ENCODE assay signal across 31 mouse cellular contexts in genomic region chr9:61954707-61955106, GRCm38 (mm10). TPM values are rescaled to one million over a fixed set of nuclear protein-coding genes. Genes with fewer than 3 reads are reported as not detected.
DNase-seq lines count a peak whose midpoint lies in the region; ATAC-seq and TF ChIP-seq lines count a peak whose summit lies in the region.
"Had no signal": no experiment of that assay in that cellular context is flagged by ENCODE, and none has a peak within 500 bp of the region (broad histone marks: within the 10 kb centered on the region; RNA-seq: fewer than 3 reads in every experiment).

No protein-coding gene starts in this region.

- TF ChIP-seq POLR2A in spleen, adult 2 months (IDR thresholded peaks at IDR 0.05; ENCODE audit: low read depth, low read length): no peak

- no peaks in the 10 kb centered on the region for H3K36me3 ChIP-seq in liver, postnatal 0 days (replicated peaks; ENCODE audit: insufficient read depth, low read length)
- no peaks in the 10 kb centered on the region for H3K36me3 ChIP-seq in spleen, adult 2 months (ENCODE audit: control insufficient read depth, insufficient read depth, low read length)
- H3K36me3 ChIP-seq: embryonic facial prominence, embryonic 13.5 days; forebrain, embryonic 12.5 days; forebrain, embryonic 15.5 days; G1E; heart, embryonic 12.5 days; heart, embryonic 15.5 days; hindbrain, embryonic 13.5 days had no signal

- no peak overlapping the region for H3K4me2 ChIP-seq in liver, postnatal 0 days (ENCODE audit: low read depth, low read length)
- H3K4me2 ChIP-seq: embryonic facial prominence, embryonic 13.5 days; forebrain, embryonic 12.5 days; forebrain, embryonic 15.5 days; heart, embryonic 12.5 days; heart, embryonic 15.5 days; hindbrain, embryonic 13.5 days had no signal

- H3K4me1 ChIP-seq in liver, postnatal 0 days (ENCODE audit: insufficient read depth): peaks cover 4% of the 10 kb centered on the region
- no peaks in the 10 kb centered on the region; the same call in 1 of the 2 replicates for H3K4me1 ChIP-seq in spleen, adult 2 months (ENCODE audit: control insufficient read depth, insufficient read depth, insufficient read length)
- H3K4me1 ChIP-seq: embryonic facial prominence, embryonic 13.5 days; forebrain, embryonic 12.5 days; forebrain, embryonic 15.5 days; heart, embryonic 15.5 days; hindbrain, embryonic 13.5 days had no signal

- no peak for TF ChIP-seq EP300 in liver, postnatal 0 days (IDR thresholded peaks at IDR 0.05; ENCODE audit: low read depth)

- no peak for ATAC-seq in liver, postnatal 0 days
- peak; percentile 69 for ATAC-seq in megakaryocyte progenitor cell, adult 5-6 weeks (replicated peaks; ENCODE audit: poor library complexity)
- ATAC-seq: forebrain, embryonic 15.5 days; hindbrain, embryonic 16.5 days; Patski had no signal

- no peaks in the 10 kb centered on the region for H3K9me3 ChIP-seq in liver, postnatal 0 days (ENCODE audit: low read length)
- H3K9me3 ChIP-seq: embryonic facial prominence, embryonic 10.5 days; embryonic facial prominence, embryonic 13.5 days; forebrain, embryonic 12.5 days; forebrain, embryonic 15.5 days; G1E; heart, embryonic 12.5 days; heart, embryonic 15.5 days; hindbrain, embryonic 10.5 days; hindbrain, embryonic 13.5 days had no signal

- no peaks in the 10 kb centered on the region for H3K27me3 ChIP-seq in liver, postnatal 0 days (ENCODE audit: insufficient read depth, low read length)
- no peaks in the 10 kb centered on the region for H3K27me3 ChIP-seq in spleen, adult 2 months (ENCODE audit: control insufficient read depth, insufficient read depth, low read length)
- H3K27me3 ChIP-seq: CH12.LX; embryonic facial prominence, embryonic 13.5 days; forebrain, embryonic 12.5 days; forebrain, embryonic 15.5 days; heart, embryonic 12.5 days; heart, embryonic 15.5 days; hindbrain, embryonic 13.5 days; Patski had no signal

- DNase-seq in liver, postnatal 0 days: no peak
- no peak for DNase-seq in liver
- no peak for DNase-seq in spleen, adult 2 months (ENCODE audit: low read depth in 1 of 2, low spot score in 2 of 2)
- no peak for DNase-seq in spleen, postnatal 36 days (ENCODE audit: low spot score in 2 of 2)
- no peak for DNase-seq in thymus, postnatal 14 days
- DNase-seq in layer of hippocampus, postnatal 36 days: no peak
- DNase-seq: adrenal gland, postnatal 14 days; B cell, adult 2 months; cerebellum, adult 11-12 months; cerebellum, adult 8-10 months; cerebellum, postnatal 10 days; cerebellum, postnatal 36 days; embryo, embryonic 11 days; gastrocnemius, postnatal 36 days; heart, adult 11 months; heart, postnatal 10 days; heart, postnatal 36 days had no signal

- no peak overlapping the region for H3K4me3 ChIP-seq in liver, postnatal 0 days (ENCODE audit: low read depth, low read length)
- no peak overlapping the region for H3K4me3 ChIP-seq in spleen, adult 2 months (ENCODE audit: extremely low read depth, insufficient read depth, insufficient read length)
- H3K4me3 ChIP-seq: embryonic facial prominence, embryonic 10.5 days; embryonic facial prominence, embryonic 13.5 days; erythroblast, embryonic 14.5 days; forebrain, embryonic 12.5 days; forebrain, embryonic 15.5 days; heart, embryonic 12.5 days; heart, embryonic 15.5 days; hindbrain, embryonic 10.5 days; hindbrain, embryonic 13.5 days had no signal

- no peak overlapping the region for H3K9ac ChIP-seq in liver, postnatal 0 days (replicated peaks)
- H3K9ac ChIP-seq: embryonic facial prominence, embryonic 13.5 days; forebrain, embryonic 12.5 days; forebrain, embryonic 15.5 days; heart, embryonic 12.5 days; heart, embryonic 15.5 days; hindbrain, embryonic 13.5 days had no signal

- no peak for TF ChIP-seq CTCF in liver, postnatal 0 days (IDR thresholded peaks at IDR 0.05; ENCODE audit: low read depth)
- no peak for TF ChIP-seq CTCF in spleen, adult 2 months (IDR thresholded peaks at IDR 0.05; ENCODE audit: extremely low read depth, insufficient read depth, insufficient read length, insufficient replicate concordance)

- peak overlapping the region; percentile 12; the same call in 1 of the 2 replicates for H3K27ac ChIP-seq in liver, postnatal 0 days (ENCODE audit: low read depth)
- peak overlapping the region; percentile 15; the same call in 1 of the 2 replicates for H3K27ac ChIP-seq in spleen, adult 2 months (ENCODE audit: insufficient read depth, low read length)
- H3K27ac ChIP-seq: embryonic facial prominence, embryonic 10.5 days; embryonic facial prominence, embryonic 13.5 days; forebrain, embryonic 12.5 days; forebrain, embryonic 15.5 days; heart, embryonic 15.5 days; hindbrain, embryonic 10.5 days; hindbrain, embryonic 13.5 days had no signal

RNA-seq across cellular contexts. Expression of gene Kif23, which starts 8.1 kb away (rescaled TPM):
- polyA plus RNA-seq in liver, postnatal 0 days (2015; fragmentation: Nextera tagmentation; extraction: Ambion mirVana): 23.8 and 28.8 TPM in 2 replicates
- polyA plus RNA-seq in spleen, adult 2 months (2012; rRNA removed): 4.6 and 4.7 TPM in 2 replicates
- total RNA-seq in megakaryocyte progenitor cell, adult 5-6 weeks (2015): 106 and 127 TPM in 2 replicates
- total RNA-seq in megakaryocyte progenitor cell, adult 5-6 weeks (2017): 170 and 190 TPM in 2 replicates
- 1 to 10 TPM; 1.2 to 2.3 TPM for total RNA-seq in layer of hippocampus, postnatal 36 days (2021)

RNA-seq across cellular contexts. Expression of gene Rplp1, which starts 40.4 kb away (rescaled TPM):
- polyA plus RNA-seq in liver, postnatal 0 days (2015; fragmentation: Nextera tagmentation; extraction: Ambion mirVana): 1,022 and 1,029 TPM in 2 replicates
- polyA plus RNA-seq in spleen, adult 2 months (2012; rRNA removed): 10,671 and 13,207 TPM in 2 replicates
- total RNA-seq in megakaryocyte progenitor cell, adult 5-6 weeks (2015): 3,301 and 3,503 TPM in 2 replicates
- 5,104 and 5,789 TPM in 2 replicates for total RNA-seq in megakaryocyte progenitor cell, adult 5-6 weeks (2017)
- 1,000 to 10,000 TPM; 1,474 to 1,494 TPM for total RNA-seq in layer of hippocampus, postnatal 36 days (2021)

Comparison
In these comparisons a context has a peak if more than half of its experiments do, and no peak if none do; other contexts are left out.
1. RNA of gene Kif23, which starts 8.1 kb away (total RNA-seq): 106 to 190 TPM in megakaryocyte progenitor cell, adult 5-6 weeks; 1.2 to 2.3 TPM in layer of hippocampus, postnatal 36 days; every median in the first group is over 10 times any median in the second.